Mouse (Mus musculus) heart, postnatal 25 days (tissue): ENCODE results near the gene Cd47. TPM values are rescaled to one million over a fixed set of nuclear protein-coding genes. Genes with fewer than 3 reads are reported as not detected.

Source experiments
- DNase-seq: peaks from one replicate; pipeline ENCODE4 v3.0.0; 2022; ENCODE audit warnings: low spot score
- intact Hi-C: fragments of 180-260 bp; cut with DNase I; formaldehyde crosslinking; loops from one replicate; pipeline ENCODE4 v1.15.1; 2025
- total RNA-seq, 2 experiments: library from RNA; stranded (reverse); gene quantifications; 2 replicates each; pipeline ENCODE4 v1.2.3; 2021

The Cd47 gene
- total RNA-seq, 2 experiments from 2014 or later = 73.5 to 76.4 TPM

GRCm38 (mm10) chr16:49857504-49858160 is 57.3 kb downstream of the Cd47 start:
- intact Hi-C loops = loop anchor here (2.0 to 5.0 kb wide), 5 partner anchors 35 to 355 kb away; no protein-coding TSS in a partner anchor
- no peak for DNase-seq

DNA sequence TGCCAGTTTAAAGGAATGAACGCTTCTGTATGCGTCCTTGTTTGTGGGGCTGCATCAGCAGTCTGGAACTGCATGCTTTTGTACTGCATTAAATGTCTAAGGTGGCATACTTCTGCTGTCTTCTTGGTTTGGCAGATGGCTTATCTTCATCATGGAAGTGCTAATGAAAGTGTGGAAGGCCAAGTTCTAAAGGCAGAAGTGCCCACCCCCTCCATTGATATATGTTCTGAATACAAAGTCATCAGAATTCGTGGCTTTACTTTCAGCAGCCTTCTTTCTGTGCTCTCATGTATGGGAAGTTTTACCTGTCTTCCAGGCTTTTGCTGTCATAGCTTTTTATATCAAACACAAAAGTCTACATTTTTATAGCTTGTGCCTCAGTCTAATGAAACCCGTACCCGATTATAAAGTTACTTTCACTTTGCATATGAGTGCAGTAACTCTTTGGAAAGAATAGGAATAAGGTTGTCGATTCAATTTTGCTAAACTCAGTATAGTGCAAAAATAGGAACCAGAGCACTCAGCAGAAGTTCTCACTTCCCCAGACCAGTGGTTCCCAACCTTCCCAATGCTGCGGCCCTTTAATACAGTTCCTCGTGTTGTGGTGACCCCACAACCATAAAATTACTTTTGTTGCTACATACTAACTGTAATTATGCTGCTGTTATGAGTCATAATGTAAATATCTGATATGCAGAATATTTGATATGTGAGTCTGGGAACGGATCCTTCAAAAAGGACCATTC is 58.0 kb downstream of the Cd47 start:
- DNase-seq = no peak
- intact Hi-C loops = loop anchor here (5.0 kb wide), 4 partner anchors 34 to 356 kb away; no protein-coding TSS in a partner anchor

GRCm38 (mm10) chr16:49858907-49859853 is 58.8 kb downstream of the Cd47 start:
- intact Hi-C loops = loop anchor here (5.0 kb wide), 4 partner anchors 33 to 357 kb away; no protein-coding TSS in a partner anchor
- DNase-seq = no peak

GRCm38 (mm10) chr16:49861986-49862385 is 61.7 kb downstream of the Cd47 start:
- no peak for DNase-seq
- intact Hi-C loops = no loop called here

DNA sequence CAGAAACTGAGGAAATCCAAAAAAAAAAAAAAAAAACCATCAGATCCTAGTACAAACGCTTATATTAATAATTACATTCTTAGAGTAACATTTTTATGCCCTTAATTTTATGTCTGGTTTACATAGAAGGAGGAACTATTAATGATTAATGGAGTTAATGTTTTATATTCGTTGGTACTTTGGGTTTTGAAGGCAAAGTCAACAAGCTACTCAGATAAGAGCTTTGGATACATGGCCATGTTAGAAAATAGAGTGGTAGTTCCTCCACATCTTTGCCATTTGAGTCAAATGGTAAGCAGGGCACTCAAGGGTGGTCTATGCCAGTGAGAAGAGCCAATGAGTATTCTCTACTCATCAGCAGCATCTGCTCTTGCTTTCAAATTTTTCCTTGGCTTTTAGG is 66.3 kb downstream of the Cd47 start:
- intact Hi-C loops = no loop called here
- no peak for DNase-seq

- intact Hi-C loops = no loop called here
- DNase-seq = no peak
Measured at GRCm38 (mm10) chr16:49868278-49868677, 67.9 kb downstream of the Cd47 start.

DNA sequence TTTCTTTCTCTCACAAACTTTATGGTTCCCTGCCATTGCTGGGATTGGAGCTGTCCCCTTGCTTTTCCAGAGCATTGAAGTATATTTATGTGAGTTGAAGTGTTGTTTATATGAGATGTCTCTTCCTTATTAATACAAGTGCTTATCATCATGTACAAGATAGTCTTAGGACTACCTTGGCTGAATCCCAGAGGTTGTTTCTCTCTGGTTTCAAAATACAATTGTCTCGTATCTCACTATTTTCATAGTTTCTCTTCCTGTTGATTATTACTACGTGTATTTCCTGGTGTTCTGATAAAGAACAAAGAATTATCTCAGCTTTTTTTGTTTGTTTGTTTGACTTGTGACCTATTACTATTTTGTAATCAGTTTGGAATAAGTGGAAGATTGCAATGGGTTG is 73.6 kb downstream of the Cd47 start:
- no peak for DNase-seq
- intact Hi-C loops = loop anchor here (5.0 kb wide), 1 partner anchor 33 kb away; no protein-coding TSS in a partner anchor

GRCm38 (mm10) chr16:49874546-49874945 is 74.2 kb downstream of the Cd47 start:
- intact Hi-C loops = loop anchor here (5.0 kb wide), 1 partner anchor 33 kb away; no protein-coding TSS in a partner anchor

DNA sequence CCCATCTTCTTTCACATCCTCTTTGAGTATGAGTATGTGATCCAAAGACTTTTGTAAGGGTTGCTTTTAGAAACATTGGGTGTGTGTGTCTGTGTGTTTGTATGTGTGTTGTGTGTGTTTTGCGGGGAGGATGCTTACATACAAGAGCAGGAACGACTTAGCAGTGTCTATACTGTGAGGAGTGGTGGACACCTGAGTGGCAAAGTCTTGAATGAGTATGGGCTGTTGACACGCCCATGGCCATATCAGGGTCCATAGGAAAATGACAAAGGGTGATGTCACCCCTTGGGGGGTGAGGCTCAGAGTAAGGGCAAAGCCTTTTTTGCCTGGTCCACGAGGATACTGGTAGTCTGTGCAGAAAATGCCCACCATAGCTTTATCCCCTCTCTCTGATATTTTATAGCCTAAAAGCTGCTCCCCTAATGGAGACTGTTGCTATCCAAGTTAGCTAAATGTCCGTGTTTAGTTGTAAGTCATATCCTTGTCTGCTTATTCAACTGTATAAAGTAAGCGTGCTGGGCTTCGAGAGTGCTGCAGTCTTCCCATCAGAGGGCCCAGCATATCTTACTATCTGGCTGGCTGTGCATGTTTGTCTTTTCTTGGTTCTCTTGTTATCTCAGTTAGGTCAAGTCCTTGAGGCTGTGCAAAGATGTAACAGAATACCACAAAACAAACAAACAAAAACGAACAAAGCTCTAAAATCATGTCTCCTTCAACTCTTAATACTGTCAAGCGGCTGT is 76.1 kb downstream of the Cd47 start:
- intact Hi-C loops = loop anchor here (5.0 kb wide), 1 partner anchor 174 kb away; no protein-coding TSS in a partner anchor
- DNase-seq = no peak

More at GRCm38 (mm10) chr16:49874546-49874945, 74.2 kb downstream of the Cd47 start:
- DNase-seq = no peak

GRCm38 (mm10) chr16:49877243-49877642 is 76.9 kb downstream of the Cd47 start:
- intact Hi-C loops = loop anchor here (5.0 kb wide), 1 partner anchor 175 kb away; no protein-coding TSS in a partner anchor

DNA sequence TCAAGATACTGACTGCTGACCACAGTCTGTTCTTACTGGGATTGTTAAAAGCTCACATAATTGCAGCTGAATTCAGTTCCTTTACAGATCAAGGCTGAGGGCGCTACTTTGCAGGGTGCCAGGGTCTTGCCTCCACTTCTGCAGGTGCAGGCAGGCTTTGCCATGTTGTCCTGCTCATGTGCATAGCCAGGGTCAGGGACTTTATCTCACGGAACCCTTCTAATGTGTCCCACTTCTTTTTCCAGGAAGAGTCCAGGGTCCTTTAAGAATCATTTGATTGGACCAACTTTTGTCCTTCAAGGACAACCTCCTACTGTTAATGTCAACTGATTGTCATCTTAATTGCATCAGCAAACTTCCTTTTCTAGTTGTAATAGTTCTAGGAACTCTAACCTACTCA is 77.7 kb downstream of the Cd47 start:
- intact Hi-C loops = loop anchor here (5.0 kb wide), 1 partner anchor 176 kb away; no protein-coding TSS in a partner anchor
- DNase-seq = no peak

More at GRCm38 (mm10) chr16:49877243-49877642, 76.9 kb downstream of the Cd47 start:
- no peak for DNase-seq

GRCm38 (mm10) chr16:49886403-49887066 is 86.2 kb downstream of the Cd47 start:
- intact Hi-C loops = no loop called here
- DNase-seq = no peak

- DNase-seq = no peak
- intact Hi-C loops = no loop called here
Measured at GRCm38 (mm10) chr16:49887290-49887689, 87.0 kb downstream of the Cd47 start.

- intact Hi-C loops = no loop called here
- DNase-seq = no peak
Measured at GRCm38 (mm10) chr16:49887811-49888564, 87.7 kb downstream of the Cd47 start.

GRCm38 (mm10) chr16:49889031-49889655 is 88.8 kb downstream of the Cd47 start:
- DNase-seq = no peak
- intact Hi-C loops = no loop called here

GRCm38 (mm10) chr16:49892252-49892651 is 91.9 kb downstream of the Cd47 start:
- intact Hi-C loops = loop anchor here (5.0 kb wide), 1 partner anchor 35 kb away; no protein-coding TSS in a partner anchor
- DNase-seq = no peak

DNA sequence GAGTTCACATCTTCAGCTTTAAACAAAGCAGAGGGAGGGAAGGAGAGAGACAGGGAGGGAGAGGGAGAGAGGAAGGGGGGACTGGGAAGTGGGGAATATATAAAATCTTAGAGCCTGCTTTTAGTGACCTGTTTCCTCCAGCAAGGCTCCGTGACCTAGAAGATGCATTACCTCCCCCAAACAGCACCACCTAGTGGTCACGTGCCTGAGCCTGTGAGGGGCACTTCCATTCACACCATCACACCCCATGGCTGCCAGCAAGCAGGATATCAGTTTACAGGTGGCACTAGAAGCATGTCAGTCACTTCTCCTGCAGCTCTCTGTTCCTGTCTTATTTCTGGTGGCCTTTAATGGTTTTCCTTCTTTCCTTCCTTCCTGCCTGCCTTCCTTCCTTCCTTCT is 92.6 kb downstream of the Cd47 start:
- intact Hi-C loops = loop anchor here (5.0 kb wide), 1 partner anchor 36 kb away; no protein-coding TSS in a partner anchor
- DNase-seq = no peak
